Mouse (Mus musculus) embryonic facial prominence, embryonic 10.5 days (tissue): ENCODE data around the gene Lexm. TPM values are rescaled to one million over a fixed set of nuclear protein-coding genes. Genes with fewer than 3 reads are reported as not detected.
A peak's percentile ranks its signal among the peaks of the same experiment; 100 is the strongest.

ENCODE experiments used
- DNase-seq: peaks from one replicate; pipeline ENCODE4 v3.0.0-alpha.2; 2017; ENCODE audit warnings: low spot score
- H3K27ac ChIP-seq: fragments of 300-500 bp; sonication (generic); replicated peaks from 2 replicates; pipeline ENCODE4 v1.5.1; 2016; ENCODE audit warnings: mild to moderate bottlenecking
- H3K27me3 ChIP-seq: fragments of 300-500 bp; sonication (generic); replicated peaks from 2 replicates; pipeline ENCODE4 v1.6.1; 2016; ENCODE audit warnings: low read depth, mild to moderate bottlenecking; ENCODE audit not compliant: poor library complexity, severe bottlenecking
- H3K36me3 ChIP-seq: fragments of 300-500 bp; sonication (generic); replicated peaks from 2 replicates; pipeline ENCODE4 v1.6.1; 2016; ENCODE audit warnings: mild to moderate bottlenecking, moderate library complexity
- H3K4me1 ChIP-seq: fragments of 300-500 bp; sonication (generic); 2 replicates; pipeline ENCODE4 v1.6.1; 2016
- H3K4me3 ChIP-seq: fragments of 300-500 bp; sonication (generic); 2 replicates; pipeline ENCODE4 v1.5.1; 2016; ENCODE audit warnings: mild to moderate bottlenecking, moderate library complexity
- H3K9me3 ChIP-seq: fragments of 300-500 bp; sonication (generic); 2 replicates; pipeline ENCODE4 v1.6.1; 2016; ENCODE audit warnings: mild to moderate bottlenecking
- WGBS: fragments of 180-500 bp; shearing (Covaris S2); methylation state at CpG from one replicate; pipeline ENCODE4 v1.1.7; 2016; 5-methylcytosine and 5-hydroxymethylcytosine counted together
- polyA plus RNA-seq: library from polyadenylated mRNA; unstranded; fragments of >200 nt; fragmentation: Nextera tagmentation; extraction: Ambion mirVana; gene quantifications from 2 replicates; pipeline ENCODE4 v1.2.1, GENCODE M21; 2016

Gene Lexm
- polyA plus RNA-seq = 0.52 TPM in 1 of 2 replicates, not detected in the other

DNA sequence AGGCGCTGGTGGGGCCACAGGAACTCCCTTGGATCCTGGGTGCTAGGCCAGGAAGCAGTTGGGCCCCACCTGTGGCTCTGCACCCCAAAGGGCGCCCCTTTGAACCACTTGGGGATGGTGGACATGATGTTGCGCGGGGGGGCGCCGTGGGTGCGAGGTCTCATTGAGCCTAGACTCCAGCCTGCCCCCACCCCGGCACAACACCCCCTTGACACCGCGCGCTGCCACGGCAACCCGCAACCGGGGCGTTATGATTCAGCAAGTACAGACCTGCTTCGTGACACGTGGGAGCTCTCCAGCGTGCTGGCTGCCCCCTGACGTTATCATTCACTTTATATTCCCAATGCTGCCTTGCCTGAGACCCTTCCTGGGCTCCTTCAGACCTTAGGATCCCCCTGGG lies at the start of gene Lexm:
Lexm (minus strand) TSS at position 186 of the 400 bp plus-strand sequence.
- Histone ChIP-seq H3K27ac (no peak within 1 kb of the TSS; the same call in 1 of the 2 replicates), H3K9me3 (no peaks in the 10 kb centered on the region), H3K27me3 (peaks cover 43% of the 10 kb centered on the region), H3K36me3 (no peaks in the 10 kb centered on the region), H3K4me1 (peaks cover 20% of the 10 kb centered on the region), H3K4me3 (peak within 1 kb of the TSS; percentile 42)
- DNase-seq = peak; percentile 58
- WGBS = 2% methylated on average over 19 of the region's 19 CpGs

DNA sequence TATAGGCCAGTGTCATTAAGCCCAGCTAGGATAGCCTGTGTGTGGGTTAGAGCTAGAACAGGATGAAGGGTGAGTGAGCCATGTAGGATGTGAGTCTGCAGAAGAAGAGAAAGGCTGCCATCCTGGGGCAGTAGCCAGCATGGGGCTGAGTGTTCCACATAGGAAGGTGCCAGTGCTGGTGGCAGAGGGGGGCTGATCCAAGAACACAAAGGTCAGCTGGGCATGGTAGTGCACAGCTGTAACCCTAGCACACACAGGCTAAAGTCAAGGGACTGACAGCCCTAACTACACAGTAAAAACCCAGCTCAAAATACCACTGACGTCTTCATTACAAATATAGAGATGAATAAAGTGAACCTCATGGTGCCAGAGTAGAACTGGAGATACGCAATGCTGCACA lies 49.5 kb upstream of the Lexm start:
- no peak overlapping the region for H3K4me3 ChIP-seq
- peaks cover 100% of the 10 kb centered on the region for H3K36me3 ChIP-seq
- H3K4me1 ChIP-seq = no peaks in the 10 kb centered on the region
- H3K27ac ChIP-seq = no peak overlapping the region
- WGBS = 88% methylated on average over 2 of the region's 2 CpGs
- no peak for DNase-seq
- H3K27me3 ChIP-seq = no peaks in the 10 kb centered on the region
- no peaks in the 10 kb centered on the region for H3K9me3 ChIP-seq

DNA sequence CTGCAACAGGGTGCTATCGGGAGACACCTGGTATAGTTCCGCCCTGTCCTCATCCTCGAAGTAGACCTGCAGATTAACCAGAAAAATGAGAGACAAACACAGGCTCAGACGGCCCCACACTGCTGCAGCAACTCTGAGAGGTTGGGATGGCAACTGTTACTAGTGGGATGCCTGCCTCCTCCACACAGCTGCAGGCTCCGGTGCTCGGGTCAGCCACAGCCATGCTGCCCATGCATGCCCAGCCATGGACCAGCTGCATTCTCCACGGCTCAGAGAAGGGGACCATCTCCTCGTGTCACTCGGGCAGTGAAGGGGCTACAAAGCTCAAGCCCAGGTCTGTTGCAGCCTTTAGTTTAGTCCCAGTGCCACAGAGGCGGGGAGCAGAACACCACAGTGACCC lies 48.6 kb upstream of the Lexm start:
- Histone ChIP-seq H3K4me1 (no peaks in the 10 kb centered on the region), H3K27me3 (no peaks in the 10 kb centered on the region), H3K9me3 (no peaks in the 10 kb centered on the region), H3K36me3 (peaks cover 100% of the 10 kb centered on the region), H3K4me3 (no peak overlapping the region), H3K27ac (no peak overlapping the region)
- 94% methylated on average over 10 of the region's 10 CpGs for WGBS
- no peak for DNase-seq

DNA sequence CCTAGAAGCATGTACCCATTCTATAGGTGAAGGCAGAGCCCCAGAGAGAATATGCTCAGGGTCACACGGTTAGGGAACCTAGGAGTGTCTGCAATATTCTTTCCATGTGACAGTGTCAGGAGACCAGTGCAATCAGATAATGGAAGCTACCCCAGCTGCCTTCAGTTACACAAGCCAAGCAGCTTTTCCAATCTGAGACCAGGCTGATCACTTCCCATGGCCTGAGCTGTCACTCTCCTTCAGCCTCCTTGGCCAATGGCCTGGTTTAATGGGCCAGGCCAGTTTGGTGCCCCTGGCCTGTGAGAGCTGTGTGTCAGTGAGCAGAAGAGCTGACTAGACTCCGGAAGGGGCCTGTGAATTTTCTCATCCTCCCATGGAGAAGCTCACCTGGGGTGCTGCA lies 48.2 kb upstream of the Lexm start:
- 93% methylated on average over 2 of the region's 2 CpGs for whole genome bisulfite sequencing
- H3K36me3 ChIP-seq = peaks cover 100% of the 10 kb centered on the region

DNA sequence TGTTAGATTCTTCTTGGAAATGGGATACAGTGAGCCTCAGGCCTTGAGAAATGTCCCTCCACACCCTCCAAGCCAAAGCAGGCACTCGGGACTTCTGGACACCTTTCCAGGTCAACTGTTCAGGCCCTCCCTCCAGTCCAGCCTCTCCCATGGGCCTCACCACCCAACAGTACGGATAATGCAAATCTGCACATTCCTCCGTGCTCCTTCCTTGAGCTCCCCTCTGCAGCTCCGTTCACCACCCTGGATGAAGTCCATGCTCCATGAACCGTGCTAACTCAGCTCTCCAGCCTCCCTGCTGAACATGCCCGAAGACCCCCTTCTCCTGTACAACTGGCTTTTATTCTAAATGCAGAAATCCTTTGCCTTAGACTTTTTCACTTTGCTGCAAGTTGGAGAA lies 47.7 kb upstream of the Lexm start:
- Histone ChIP-seq H3K27ac (no peak overlapping the region), H3K4me1 (no peaks in the 10 kb centered on the region), H3K36me3 (peaks cover 100% of the 10 kb centered on the region), H3K9me3 (no peaks in the 10 kb centered on the region), H3K4me3 (no peak overlapping the region), H3K27me3 (no peaks in the 10 kb centered on the region)
- no peak for DNase-seq
- 94% methylated on average over 6 of the region's 6 CpGs for WGBS

More for the DNA sequence above, 48.2 kb upstream of the Lexm start:
- Histone ChIP-seq H3K4me3 (no peak overlapping the region), H3K9me3 (no peaks in the 10 kb centered on the region), H3K27ac (no peak overlapping the region), H3K27me3 (no peaks in the 10 kb centered on the region), H3K4me1 (no peaks in the 10 kb centered on the region)
- no peak for DNase-seq

DNA sequence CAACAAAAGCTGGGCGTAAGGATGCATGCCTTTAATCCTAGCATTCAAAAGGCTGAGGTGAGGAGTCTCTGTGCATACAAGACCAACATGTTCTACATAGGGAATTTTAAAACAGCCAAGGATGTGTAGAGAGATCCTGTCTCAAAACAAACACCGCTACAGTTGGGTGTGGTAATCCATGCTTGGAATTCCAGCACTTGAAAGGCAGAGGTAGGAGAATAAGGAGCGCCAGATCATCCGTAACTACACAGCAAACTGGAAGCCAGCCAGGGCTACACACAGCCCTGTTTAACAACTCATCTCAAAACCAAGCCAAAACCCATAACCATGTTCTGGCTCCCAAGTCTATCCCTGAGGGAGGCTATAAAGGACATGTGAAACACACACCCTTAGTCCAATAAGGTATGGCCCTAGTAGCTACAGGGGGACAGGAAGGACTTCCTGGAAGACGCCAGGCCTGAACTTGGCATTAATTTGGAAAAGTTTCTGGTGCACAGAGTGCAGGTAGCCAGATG lies 47.0 kb upstream of the Lexm start:
- H3K36me3 ChIP-seq = peaks cover 100% of the 10 kb centered on the region
- WGBS = 94% methylated on average over 5 of the region's 5 CpGs
- H3K4me1 ChIP-seq = no peaks in the 10 kb centered on the region
- H3K9me3 ChIP-seq = no peaks in the 10 kb centered on the region
- H3K4me3 ChIP-seq = no peak overlapping the region
- no peaks in the 10 kb centered on the region for H3K27me3 ChIP-seq
- no peak overlapping the region for H3K27ac ChIP-seq
- DNase-seq = no peak

DNA sequence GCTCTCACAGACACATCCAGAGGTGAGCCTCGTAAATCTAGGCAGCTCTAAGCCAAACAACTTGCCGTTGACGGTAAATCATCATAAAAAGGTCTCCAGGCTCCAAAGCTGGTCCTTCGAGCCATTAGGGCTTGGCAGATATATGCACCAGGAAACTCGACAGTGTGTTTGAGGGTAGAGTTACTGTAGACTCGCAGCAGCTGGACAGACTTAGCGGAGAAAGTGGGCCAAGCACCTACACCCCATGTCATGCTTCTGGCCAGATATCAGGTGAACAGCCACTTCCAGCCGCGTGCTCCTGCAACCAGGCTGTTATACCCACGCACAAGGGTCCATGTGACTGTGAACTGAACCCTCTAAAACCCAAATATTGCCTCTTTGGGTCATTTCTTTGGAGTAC lies 38.6 kb upstream of the Lexm start:
- Histone ChIP-seq H3K9me3 (no peaks in the 10 kb centered on the region), H3K4me1 (peaks cover 8% of the 10 kb centered on the region), H3K4me3 (no peak overlapping the region), H3K27ac (no peak overlapping the region), H3K36me3 (peaks cover 77% of the 10 kb centered on the region), H3K27me3 (no peaks in the 10 kb centered on the region)
- DNase-seq = no peak
- WGBS = 90% methylated on average over 10 of the region's 10 CpGs

DNA sequence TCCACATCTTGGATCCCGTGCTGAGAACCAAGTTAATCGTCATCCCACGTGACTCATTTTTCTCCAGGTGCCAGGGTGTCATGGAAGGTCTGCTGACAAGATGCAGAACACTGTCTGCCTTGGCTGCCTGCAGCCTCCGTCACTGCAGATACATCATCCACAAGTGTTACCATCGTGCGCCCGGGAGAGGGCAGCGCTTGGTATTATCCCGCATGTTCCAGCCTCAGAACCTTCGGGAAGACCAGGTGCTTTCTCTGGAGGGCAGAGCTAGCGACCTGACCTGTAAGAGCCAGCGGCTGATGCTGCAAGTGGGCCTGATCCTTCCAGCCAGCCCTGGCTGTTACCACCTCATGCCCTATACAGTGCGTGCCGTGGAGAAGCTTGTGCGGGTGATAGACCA lies 36.0 kb upstream of the Lexm start:
- Histone ChIP-seq H3K27me3 (peaks cover 11% of the 10 kb centered on the region), H3K36me3 (peaks cover 53% of the 10 kb centered on the region), H3K4me1 (peaks cover 12% of the 10 kb centered on the region), H3K27ac (no peak overlapping the region), H3K4me3 (no peak overlapping the region), H3K9me3 (no peaks in the 10 kb centered on the region)
- WGBS = 93% methylated on average over 15 of the region's 15 CpGs
- no peak for DNase-seq

DNA sequence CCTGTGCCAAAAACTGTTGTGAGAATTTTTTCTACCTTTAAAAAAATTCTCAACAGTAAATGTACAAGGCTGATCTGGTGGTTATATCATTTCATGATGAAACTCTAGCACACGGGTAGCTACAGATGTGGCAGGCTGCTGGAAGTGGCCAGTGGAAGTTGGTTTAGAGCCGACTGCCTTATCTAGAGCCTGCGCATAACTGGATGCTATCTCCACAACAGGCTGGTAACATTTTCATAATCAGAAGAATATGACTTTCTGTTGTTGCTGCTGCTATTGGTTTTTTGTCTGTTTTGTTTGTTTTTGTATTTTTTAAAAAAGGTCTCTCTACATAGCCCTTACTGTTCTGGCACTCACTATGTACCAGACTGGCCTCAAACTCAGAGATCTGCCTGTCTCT lies 35.5 kb upstream of the Lexm start:
- H3K4me3 ChIP-seq = no peak overlapping the region
- peaks cover 16% of the 10 kb centered on the region for H3K27me3 ChIP-seq
- 97% methylated on average over 3 of the region's 3 CpGs for WGBS
- H3K36me3 ChIP-seq = peaks cover 48% of the 10 kb centered on the region
- no peaks in the 10 kb centered on the region for H3K9me3 ChIP-seq
- H3K27ac ChIP-seq = no peak overlapping the region
- peaks cover 12% of the 10 kb centered on the region for H3K4me1 ChIP-seq
- no peak for DNase-seq

DNA sequence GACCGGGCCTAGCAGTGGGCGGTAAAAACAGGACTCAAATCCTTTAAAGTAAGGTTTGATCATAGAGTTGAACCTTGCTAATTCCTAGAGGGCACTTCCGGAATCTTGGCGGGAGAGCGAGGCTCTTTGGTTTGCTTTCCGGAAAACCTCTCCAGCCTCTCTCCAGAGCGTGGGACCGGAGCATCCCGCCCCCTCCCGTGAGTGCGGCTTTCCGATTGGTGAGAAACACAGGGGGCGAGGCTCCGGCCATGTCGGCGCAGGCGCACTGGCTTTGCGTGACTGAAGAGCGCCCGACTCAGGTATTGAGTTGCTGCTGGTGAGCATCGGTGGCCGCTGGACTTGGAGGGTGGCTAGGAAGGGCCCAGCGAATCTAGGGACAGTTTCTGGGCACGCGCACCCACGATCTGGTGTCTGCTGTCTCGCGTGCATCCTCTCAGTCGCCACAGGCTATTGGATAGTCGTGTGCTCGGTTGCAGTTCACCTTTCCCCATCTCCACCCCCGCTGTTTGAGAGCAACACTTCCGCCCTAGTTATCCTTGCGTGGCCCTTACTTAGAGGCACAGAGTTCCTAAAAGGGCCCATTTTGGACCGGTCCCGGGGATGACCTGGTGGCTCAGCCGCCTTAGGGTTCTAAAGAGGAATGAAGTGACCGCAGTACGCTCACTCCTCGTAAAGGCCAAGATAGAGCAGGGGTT lies 33.9 kb upstream of the Lexm start, which contains the start of gene Pars2:
Pars2 (plus strand) TSS at position 237 of the 695 bp plus-strand sequence.
- peaks cover 30% of the 10 kb centered on the region for H3K27me3 ChIP-seq
- no peaks in the 10 kb centered on the region for H3K9me3 ChIP-seq
- peak within 1 kb of the TSS; percentile 76 for H3K4me3 ChIP-seq
- peaks cover 32% of the 10 kb centered on the region for H3K36me3 ChIP-seq
- DNase-seq = peak; percentile 99
- peak within 1 kb of the TSS; percentile 87 for H3K27ac ChIP-seq
- 4% methylated on average over 40 of the region's 40 CpGs for whole genome bisulfite sequencing
- peaks cover 12% of the 10 kb centered on the region for H3K4me1 ChIP-seq

DNA sequence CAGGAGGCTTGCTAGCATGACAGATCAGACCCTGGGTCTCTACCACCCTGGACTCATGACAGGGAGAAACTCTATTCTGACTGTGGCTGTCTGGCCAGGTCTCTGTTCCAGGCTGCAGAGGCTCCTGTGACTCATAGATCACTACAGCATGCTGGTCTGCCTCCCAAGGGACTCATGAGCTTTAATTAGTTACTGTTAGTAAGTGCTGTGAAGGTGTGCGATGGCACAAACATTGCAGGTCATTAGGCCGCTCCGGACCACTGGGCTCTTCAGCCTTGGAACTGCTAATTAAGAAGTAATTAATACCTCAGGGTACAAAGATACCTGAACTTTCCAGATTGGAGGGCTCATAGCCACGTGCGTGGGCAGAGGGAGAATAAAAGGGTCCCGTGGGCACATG lies 30.1 kb upstream of the Lexm start:
- 88% methylated on average over 6 of the region's 6 CpGs for WGBS
- Histone ChIP-seq H3K4me3 (no peak overlapping the region), H3K9me3 (no peaks in the 10 kb centered on the region), H3K36me3 (no peaks in the 10 kb centered on the region), H3K27ac (no peak overlapping the region), H3K4me1 (peaks cover 23% of the 10 kb centered on the region), H3K27me3 (peaks cover 31% of the 10 kb centered on the region)
- no peak for DNase-seq

DNA sequence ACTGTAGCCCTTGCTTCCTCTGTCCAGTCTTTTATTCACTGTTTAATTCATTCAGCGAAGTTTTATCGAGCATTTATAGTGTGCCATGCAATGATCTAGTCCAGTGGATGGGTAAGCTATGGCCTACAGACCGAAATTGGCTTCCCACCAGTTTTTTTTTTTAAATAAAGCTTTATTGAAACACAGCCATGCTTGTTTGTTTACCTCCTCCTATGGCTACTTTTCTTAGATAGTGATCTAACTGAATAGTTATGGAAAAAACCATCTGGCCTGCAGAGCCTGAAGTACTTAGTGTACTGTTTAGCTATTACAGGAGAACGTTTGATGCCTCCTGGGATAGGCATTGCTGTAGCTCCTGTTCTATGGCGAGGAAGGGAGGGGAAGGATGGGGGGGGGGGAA lies 28.8 kb upstream of the Lexm start:
- no peak for DNase-seq
- WGBS = 76% methylated on average over 5 of the region's 5 CpGs
- peaks cover 15% of the 10 kb centered on the region for H3K4me1 ChIP-seq
- no peak overlapping the region for H3K4me3 ChIP-seq
- peaks cover 31% of the 10 kb centered on the region for H3K27me3 ChIP-seq
- H3K36me3 ChIP-seq = no peaks in the 10 kb centered on the region
- no peak overlapping the region for H3K27ac ChIP-seq
- no peaks in the 10 kb centered on the region; the same call in 1 of the 2 replicates for H3K9me3 ChIP-seq

DNA sequence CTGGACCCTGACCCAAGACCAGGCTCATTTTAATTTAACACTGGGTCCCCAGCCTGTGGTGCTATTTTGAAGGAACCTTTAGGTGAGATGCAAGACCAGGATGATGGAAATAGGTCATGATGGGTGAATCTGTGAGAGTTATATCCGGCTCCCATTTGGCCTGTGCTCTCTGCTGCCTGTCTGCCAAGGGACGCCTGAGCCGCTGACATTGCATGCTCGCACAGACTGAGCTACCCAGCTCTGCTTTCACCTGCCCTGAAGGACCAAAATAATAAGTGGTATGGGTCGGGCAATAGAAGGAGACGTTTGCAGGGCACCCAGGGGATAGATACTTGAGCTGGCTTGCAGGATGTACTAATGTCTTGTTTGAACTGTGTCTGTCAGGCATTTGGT lies 27.2 kb upstream of the Lexm start:
- Histone ChIP-seq H3K4me3 (no peak overlapping the region), H3K27me3 (peaks cover 31% of the 10 kb centered on the region), H3K9me3 (peaks cover 3% of the 10 kb centered on the region; the same call in 1 of the 2 replicates), H3K36me3 (no peaks in the 10 kb centered on the region), H3K4me1 (peaks cover 11% of the 10 kb centered on the region), H3K27ac (no peak overlapping the region)
- no peak for DNase-seq
- WGBS = 69% methylated on average over 6 of the region's 6 CpGs
